Mouse (Mus musculus) forebrain, postnatal 0 days (tissue): ENCODE results near the gene Sema4d. TPM values are rescaled to one million over a fixed set of nuclear protein-coding genes. Genes with fewer than 3 reads are reported as not detected.

ENCODE experiments used
- ATAC-seq: fragments of 200-750 bp; cut with Nextera tagmentation; 2 replicates; pipeline ENCODE4 v1.8.0; 2017; ENCODE audit warnings: mild to moderate bottlenecking, moderate library complexity
- DNase-seq: peaks from one replicate; pipeline ENCODE4 v3.0.0-alpha.2; 2015
- H3K27ac ChIP-seq: fragments of 300-500 bp; sonication (generic); 2 replicates; pipeline ENCODE4 v1.5.1; 2014; ENCODE audit warnings: low read depth, mild to moderate bottlenecking, antibody characterized with exemption, low read length, moderate library complexity, mixed read lengths
- H3K27me3 ChIP-seq: fragments of 300-500 bp; sonication (generic); 2 replicates; pipeline ENCODE4 v1.6.1; 2014; ENCODE audit warnings: mild to moderate bottlenecking, low read length, mixed read lengths; ENCODE audit not compliant: insufficient read depth
- H3K36me3 ChIP-seq: fragments of 300-500 bp; sonication (generic); 2 replicates; pipeline ENCODE4 v1.6.1; 2014; ENCODE audit warnings: mild to moderate bottlenecking, moderate library complexity; ENCODE audit not compliant: insufficient read depth
- H3K4me1 ChIP-seq: fragments of 300-500 bp; sonication (generic); 2 replicates; pipeline ENCODE4 v1.6.1; 2014; ENCODE audit warnings: antibody characterized with exemption; ENCODE audit not compliant: insufficient read depth
- H3K4me2 ChIP-seq: fragments of 300-500 bp; sonication (generic); 2 replicates; pipeline ENCODE4 v1.6.1; 2014; ENCODE audit warnings: low read depth, mild to moderate bottlenecking, moderate library complexity
- H3K4me3 ChIP-seq: fragments of 300-500 bp; sonication (generic); 2 replicates; pipeline ENCODE4 v1.5.1; 2014; ENCODE audit warnings: low read depth, low read length, mixed read lengths
- H3K9ac ChIP-seq: fragments of 300-500 bp; sonication (generic); 2 replicates; pipeline ENCODE4 v1.6.1; 2014; ENCODE audit warnings: mild to moderate bottlenecking
- H3K9me3 ChIP-seq: fragments of 300-500 bp; sonication (generic); 2 replicates; pipeline ENCODE4 v1.6.1; 2016; ENCODE audit warnings: low read length
- CTCF ChIP-seq: sonication (generic); IDR thresholded peaks from 2 replicates; pipeline ENCODE4 v1.5.1; 2016; ENCODE audit warnings: antibody characterized with exemption, control low read depth, low read depth
- WGBS: fragments of 180-500 bp; shearing (Covaris S2); extraction: QIAGEN DNeasy Blood & Tissue Kit; methylation state at CpG from one replicate; pipeline ENCODE4 v1.1.7; 2014; 5-methylcytosine and 5-hydroxymethylcytosine counted together
- polyA plus RNA-seq: library from polyadenylated mRNA; unstranded; fragments of >200 nt; fragmentation: Nextera tagmentation; extraction: Ambion mirVana; gene quantifications from 2 replicates; pipeline ENCODE4 v1.2.1, GENCODE M21; 2015
- total RNA-seq: library from RNA; depleted of rRNA; stranded (reverse); fragments of >200 nt; gene quantifications from 2 replicates; pipeline ENCODE4 v1.2.3, GENCODE M21; 2014

Sema4d gene
- total and polyA plus RNA-seq, 2 experiments from 2014 or later: 14.2 to 16.5 TPM

DNA sequence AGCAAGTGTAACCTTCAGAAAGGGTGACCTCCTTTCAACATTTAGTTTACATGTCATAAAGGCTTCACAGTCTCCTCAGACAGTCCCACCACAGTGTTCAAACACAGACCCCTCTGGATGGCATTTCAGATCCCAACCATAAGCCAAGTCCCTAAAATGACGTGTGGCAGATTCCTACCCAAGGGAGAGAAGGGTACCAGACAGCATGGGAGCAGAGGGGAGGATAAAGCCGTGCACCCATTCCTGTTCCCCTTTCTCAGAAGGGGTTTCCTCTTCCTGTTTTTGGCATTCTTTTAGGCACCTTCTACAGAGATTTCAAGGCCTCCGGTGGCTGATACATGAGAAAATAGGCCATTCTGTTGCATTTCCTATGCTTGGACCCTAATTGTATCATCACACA, 135.5 kb downstream of the Sema4d start:
- 95% methylated on average over 3 of the region's 3 CpGs for WGBS
- Histone ChIP-seq H3K9me3 (no peaks in the 10 kb centered on the region), H3K4me1 (no peaks in the 10 kb centered on the region), H3K36me3 (peaks cover 76% of the 10 kb centered on the region), H3K27me3 (no peaks in the 10 kb centered on the region), H3K4me2 (no peak overlapping the region), H3K27ac (no peak overlapping the region), H3K4me3 (no peak overlapping the region), H3K9ac (no peak overlapping the region)
- no peak for TF ChIP-seq CTCF
- ATAC-seq (no peak), DNase-seq (no peak)

GRCm38 (mm10) chr13:51656516-51657235, 136.9 kb downstream of the Sema4d start:
- Histone ChIP-seq H3K36me3 (peaks cover 63% of the 10 kb centered on the region), H3K4me3 (no peak overlapping the region), H3K27me3 (no peaks in the 10 kb centered on the region), H3K4me1 (no peaks in the 10 kb centered on the region), H3K27ac (no peak overlapping the region), H3K4me2 (no peak overlapping the region), H3K9me3 (no peaks in the 10 kb centered on the region), H3K9ac (no peak overlapping the region)
- no peak for TF ChIP-seq CTCF
- DNase-seq (no peak), ATAC-seq (no peak)
- WGBS: 96% methylated on average over 13 of the region's 13 CpGs

DNA sequence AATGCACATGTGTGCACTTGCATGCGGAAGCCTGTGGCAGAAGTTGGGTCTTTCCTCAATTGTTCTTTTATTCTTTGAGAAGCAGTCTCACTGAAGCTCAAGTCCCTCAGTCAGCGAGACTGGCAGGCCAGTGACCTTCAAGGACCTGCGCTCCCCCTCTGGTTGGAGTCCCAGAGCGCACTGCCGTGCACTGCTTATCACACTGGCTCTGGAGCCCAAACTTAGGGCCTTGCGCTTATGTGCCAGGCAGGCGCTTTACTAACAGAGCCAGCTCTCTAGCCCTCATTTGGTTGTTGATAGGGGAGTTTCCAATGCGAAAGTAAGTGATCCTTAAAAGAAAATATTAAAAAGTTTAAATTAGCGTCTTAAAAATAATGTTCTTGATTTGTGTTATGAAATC, 139.6 kb downstream of the Sema4d start:
- ATAC-seq (no peak), DNase-seq (no peak)
- no peaks in the 10 kb centered on the region for H3K27me3 ChIP-seq
- H3K4me2 ChIP-seq: no peak overlapping the region
- H3K4me1 ChIP-seq: peaks cover 6% of the 10 kb centered on the region; the same call in 1 of the 2 replicates
- H3K9me3 ChIP-seq: no peaks in the 10 kb centered on the region
- no peak overlapping the region for H3K9ac ChIP-seq
- H3K4me3 ChIP-seq: no peak overlapping the region
- WGBS: 94% methylated on average over 9 of the region's 9 CpGs
- no peak overlapping the region for H3K27ac ChIP-seq
- peaks cover 42% of the 10 kb centered on the region for H3K36me3 ChIP-seq
- TF ChIP-seq CTCF: no peak

DNA sequence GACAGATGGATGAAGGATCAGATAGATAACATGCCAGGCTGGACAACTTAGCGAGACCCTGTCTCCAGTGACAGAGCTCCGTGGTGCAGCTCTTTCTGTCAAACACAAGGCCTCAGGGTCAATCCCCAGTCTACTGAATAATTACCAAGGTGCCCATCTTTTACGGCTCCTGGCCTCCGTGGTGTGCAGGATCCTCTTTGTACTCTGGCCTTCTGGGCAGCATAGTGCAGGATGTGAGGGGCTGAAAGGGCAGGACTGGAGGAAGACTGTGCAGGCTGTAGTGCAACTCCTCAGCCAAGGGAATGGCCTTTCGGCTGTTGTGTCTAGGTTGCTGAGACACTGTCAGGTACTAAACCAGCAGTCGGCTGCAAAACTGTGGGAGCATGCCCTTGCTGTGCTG, 140.4 kb downstream of the Sema4d start:
- no peaks in the 10 kb centered on the region for H3K27me3 ChIP-seq
- no peaks in the 10 kb centered on the region for H3K9me3 ChIP-seq
- no peak overlapping the region for H3K4me2 ChIP-seq
- no peak overlapping the region for H3K9ac ChIP-seq
- no peak overlapping the region for H3K4me3 ChIP-seq
- TF ChIP-seq CTCF: no peak
- H3K27ac ChIP-seq: no peak overlapping the region
- WGBS: 93% methylated on average over 6 of the region's 6 CpGs
- DNase-seq: no peak
- ATAC-seq: no peak
- peaks cover 35% of the 10 kb centered on the region for H3K36me3 ChIP-seq
- peaks cover 6% of the 10 kb centered on the region; the same call in 1 of the 2 replicates for H3K4me1 ChIP-seq

DNA sequence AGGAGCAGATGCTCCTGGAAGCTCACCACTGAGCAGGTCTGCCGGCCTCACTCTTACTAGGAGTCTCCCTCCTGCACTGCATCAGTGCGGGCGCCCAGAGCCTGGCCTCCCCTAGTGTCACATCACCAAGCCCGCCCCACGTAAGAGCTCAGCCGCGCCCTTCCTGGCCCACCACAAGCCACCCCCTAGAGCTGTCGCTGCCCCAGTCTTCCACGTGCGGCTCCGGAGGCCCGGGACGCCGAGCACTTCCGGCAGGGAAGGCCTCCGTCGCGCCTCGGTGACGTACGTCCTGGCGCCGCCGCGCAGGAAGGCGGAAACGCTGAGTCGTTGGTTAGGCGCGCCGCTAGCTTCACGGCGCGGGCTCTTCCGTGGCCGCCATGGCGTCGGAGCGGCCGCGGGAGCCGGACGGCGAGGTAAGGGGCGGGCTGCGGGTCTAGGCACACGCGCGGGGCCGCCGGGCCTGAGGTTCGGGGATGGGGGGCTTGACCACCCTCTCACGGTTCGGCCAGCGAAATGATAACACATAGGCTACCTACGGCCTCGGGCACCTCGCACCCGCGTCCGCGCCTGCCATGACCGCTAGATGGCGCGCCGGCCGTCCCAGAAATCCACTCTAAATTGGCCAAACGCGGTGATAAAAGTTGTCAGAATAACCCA, 142.0 kb downstream of the Sema4d start, which contains the start of gene Secisbp2:
Gene Secisbp2, plus strand, starts transcription at position 290 of the 657 bp plus-strand sequence.
- TF ChIP-seq CTCF: peak; percentile 92
- peaks cover 20% of the 10 kb centered on the region for H3K36me3 ChIP-seq
- peak within 1 kb of the TSS; percentile 63 for H3K4me2 ChIP-seq
- peak; percentile 98 for DNase-seq
- 1% methylated on average over 66 of the region's 69 CpGs for WGBS
- H3K27me3 ChIP-seq: no peaks in the 10 kb centered on the region
- peaks cover 6% of the 10 kb centered on the region; the same call in 1 of the 2 replicates for H3K4me1 ChIP-seq
- H3K9ac ChIP-seq: peak within 1 kb of the TSS; percentile 75
- H3K27ac ChIP-seq: peak within 1 kb of the TSS; percentile 95
- H3K9me3 ChIP-seq: no peaks in the 10 kb centered on the region
- peak within 1 kb of the TSS; percentile 77 for H3K4me3 ChIP-seq
- ATAC-seq: peak; percentile 99

- H3K27me3 ChIP-seq: no peaks in the 10 kb centered on the region
- TF ChIP-seq CTCF: no peak
- peaks cover 6% of the 10 kb centered on the region; the same call in 1 of the 2 replicates for H3K4me1 ChIP-seq
- no peak overlapping the region for H3K4me2 ChIP-seq
- no peak overlapping the region for H3K27ac ChIP-seq
- no peaks in the 10 kb centered on the region for H3K9me3 ChIP-seq
- H3K36me3 ChIP-seq: 0 out of 2 replicates have a peak, but pooled peaks cover 5% of the 10 kb centered on the region
- H3K4me3 ChIP-seq: no peak overlapping the region
- ATAC-seq (no peak), DNase-seq (no peak)
- no peak overlapping the region for H3K9ac ChIP-seq
- whole genome bisulfite sequencing: 60% methylated on average over 1 of the region's 1 CpGs
Observed at GRCm38 (mm10) chr13:51649740-51650139, 143.8 kb downstream of the Sema4d start.

- H3K4me3 ChIP-seq: no peak overlapping the region
- no peaks in the 10 kb centered on the region for H3K27me3 ChIP-seq
- no peaks in the 10 kb centered on the region for H3K36me3 ChIP-seq
- TF ChIP-seq CTCF: no peak
- ATAC-seq: no peak
- H3K27ac ChIP-seq: no peak overlapping the region
- no peak overlapping the region for H3K9ac ChIP-seq
- DNase-seq: no peak
- H3K4me1 ChIP-seq: peaks cover 6% of the 10 kb centered on the region; the same call in 1 of the 2 replicates
- 87% methylated on average over 4 of the region's 4 CpGs for WGBS
- H3K4me2 ChIP-seq: no peak overlapping the region
- no peaks in the 10 kb centered on the region for H3K9me3 ChIP-seq
Observed at GRCm38 (mm10) chr13:51648237-51648636, 145.3 kb downstream of the Sema4d start.
